In the genomic region with DNA sequence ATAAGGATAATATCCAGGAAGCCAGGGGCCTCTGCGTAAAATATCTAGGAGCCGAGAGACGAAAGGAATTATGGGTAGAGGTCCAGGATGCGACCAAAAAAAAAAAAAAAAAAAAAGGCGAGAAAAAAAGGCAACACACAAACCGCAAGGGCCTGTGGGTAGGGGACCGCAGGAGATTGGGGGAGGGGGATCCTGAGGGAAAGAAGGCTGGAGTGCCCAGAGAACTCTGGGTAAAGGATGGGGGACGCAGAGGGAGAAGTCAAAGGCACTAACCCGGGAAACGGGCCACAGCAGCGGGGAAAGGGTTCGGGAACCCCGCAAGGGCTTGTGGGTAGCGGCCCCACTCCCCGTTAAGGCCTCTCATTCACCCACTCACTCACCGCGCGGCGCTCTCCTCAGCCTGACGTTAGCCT, we compare ENCODE assay signal across 8 mouse cellular contexts. TPM values are rescaled to one million over a fixed set of nuclear protein-coding genes. Genes with fewer than 3 reads are reported as not detected.
DNase-seq lines count a peak whose midpoint lies in the region; ATAC-seq and TF ChIP-seq lines count a peak whose summit lies in the region.

No protein-coding gene starts in this region.

- no peak for TF ChIP-seq EP300 in heart, adult 2 months (IDR thresholded peaks at IDR 0.05; ENCODE audit: insufficient read depth, low read depth, low read length)

- TF ChIP-seq POLR2A in heart, adult 2 months (IDR thresholded peaks at IDR 0.05; ENCODE audit: insufficient read depth, low read depth, low read length), result no peak

- peak overlapping the region; percentile 94 for H3K27ac ChIP-seq in heart, adult 2 months
- H3K27ac ChIP-seq in brown adipose tissue, adult 24 weeks (replicated peaks; ENCODE audit: low read depth, low read length), result peak overlapping the region; percentile 48
- H3K27ac ChIP-seq in hindbrain, embryonic 12.5 days, result peak overlapping the region; percentile 99

- H3K4me1 ChIP-seq in heart, adult 2 months (ENCODE audit: control insufficient read depth, insufficient read depth, low read length), result peaks cover 7% of the 10 kb centered on the region
- H3K4me1 ChIP-seq in brown adipose tissue, adult 24 weeks (ENCODE audit: control insufficient read depth, insufficient read depth, insufficient read length, low read length), result peaks cover 8% of the 10 kb centered on the region; the same call in 1 of the 2 replicates
- H3K4me1 ChIP-seq in hindbrain, embryonic 12.5 days, result peaks cover 19% of the 10 kb centered on the region

- peak overlapping the region; percentile 74 for H3K9ac ChIP-seq in heart, adult 2 months (ENCODE audit: low read depth, low read length)
- peak overlapping the region; percentile 93 for H3K9ac ChIP-seq in hindbrain, embryonic 12.5 days

- no peak for DNase-seq in heart, adult 2 months
- DNase-seq in heart, adult 18-20 months, result no peak
- peak; percentile 79 for DNase-seq in 3T3-L1 (ENCODE audit: low read depth, low spot score)
- peak; percentile 84 for DNase-seq in mesoderm, embryonic 11.5 days (ENCODE audit: low read depth, low spot score)
- DNase-seq in frontal cortex, adult 2 months (ENCODE audit: extremely low spot score in 1 of 2, low spot score in 1 of 2), result no peak
- no peak for DNase-seq in adrenal gland, postnatal 25 days

- intact Hi-C loops in heart, adult 2 months (cut with DNase I), result loop anchor here (5.0 kb wide), 1 partner anchor 93 kb away; no protein-coding TSS in a partner anchor

- ATAC-seq in hindbrain, embryonic 12.5 days (ENCODE audit: low FRiP score), result peak; percentile 82

- peak overlapping the region; percentile 84 for H3K4me2 ChIP-seq in hindbrain, embryonic 12.5 days (replicated peaks)

- peaks cover 8% of the 10 kb centered on the region for H3K79me2 ChIP-seq in heart, adult 2 months (replicated peaks; ENCODE audit: control insufficient read depth, insufficient read depth, low read length)

- no peak for TF ChIP-seq CTCF in heart, adult 2 months (IDR thresholded peaks at IDR 0.05)

- 0% methylated on average over 19 of the region's 20 CpGs for WGBS in heart, adult 2 months
- WGBS in hindbrain, embryonic 12.5 days, result 3% methylated on average over 19 of the region's 20 CpGs

- H3K27me3 ChIP-seq in heart, adult 2 months (ENCODE audit: control insufficient read depth, insufficient read depth, low read length), result no peaks in the 10 kb centered on the region
- no peaks in the 10 kb centered on the region for H3K27me3 ChIP-seq in hindbrain, embryonic 12.5 days

- H3K9me3 ChIP-seq in hindbrain, embryonic 12.5 days (replicated peaks), result no peaks in the 10 kb centered on the region

- peaks cover 21% of the 10 kb centered on the region for H3K36me3 ChIP-seq in heart, adult 2 months (ENCODE audit: control insufficient read depth, insufficient read depth, low read length)
- peaks cover 24% of the 10 kb centered on the region for H3K36me3 ChIP-seq in hindbrain, embryonic 12.5 days

- peak overlapping the region; percentile 88 for H3K4me3 ChIP-seq in heart, adult 2 months
- H3K4me3 ChIP-seq in brown adipose tissue, adult 24 weeks (ENCODE audit: insufficient read depth, low read depth, low read length), result peak overlapping the region; percentile 72
- peak overlapping the region; percentile 86 for H3K4me3 ChIP-seq in hindbrain, embryonic 12.5 days

RNA-seq across cellular contexts. Expression of gene Snrnp70, which starts 0.4 kb away (rescaled TPM):
- 10 to 100 TPM; 85.0 to 99.5 TPM for total RNA-seq in heart, adult 2 months (2021)
- 117 and 151 TPM in 2 replicates for polyA plus RNA-seq in heart, adult 2 months (2012; rRNA removed)
- 10 to 100 TPM; 81.1 to 85.7 TPM for total RNA-seq in heart, adult 18-20 months (2021)
- polyA plus RNA-seq in brown adipose tissue, adult 24 weeks (2012; ENCODE audit: insufficient read depth, insufficient read length, missing spikeins), result 69.0 and 82.7 TPM in 2 replicates
- polyA plus RNA-seq in hindbrain, embryonic 12.5 days (2016; fragmentation: Nextera tagmentation; extraction: Ambion mirVana), result 285 and 300 TPM in 2 replicates
- polyA plus RNA-seq in frontal cortex, adult 2 months (2012; rRNA removed), result 854 and 909 TPM in 2 replicates
- total RNA-seq in adrenal gland, postnatal 25 days (2021), result 361 and 425 TPM in 2 replicates

RNA-seq across cellular contexts. Expression of gene Kcna7, which starts 10.3 kb away (rescaled TPM):
- total RNA-seq in heart, adult 2 months (2021), result 1 to 10 TPM; 5.9 to 6.0 TPM
- 6.7 and 7.6 TPM in 2 replicates for polyA plus RNA-seq in heart, adult 2 months (2012; rRNA removed)
- total RNA-seq in heart, adult 18-20 months (2021), result 1 to 10 TPM; 6.1 to 7.4 TPM
- 1.0 TPM in 1 of 2 replicates, not detected in the other for polyA plus RNA-seq in brown adipose tissue, adult 24 weeks (2012; ENCODE audit: insufficient read depth, insufficient read length, missing spikeins)
- not detected in 2 replicates for polyA plus RNA-seq in hindbrain, embryonic 12.5 days (2016; fragmentation: Nextera tagmentation; extraction: Ambion mirVana)
- 0.06 TPM in 1 of 2 replicates, not detected in the other for polyA plus RNA-seq in frontal cortex, adult 2 months (2012; rRNA removed)
- total RNA-seq in adrenal gland, postnatal 25 days (2021), result not detected in 2 replicates

RNA-seq across cellular contexts. Expression of gene Ntf5, which starts 18.4 kb away (rescaled TPM):
- total RNA-seq in heart, adult 2 months (2021), result under 1 TPM; 0.11 to 0.50 TPM
- polyA plus RNA-seq in heart, adult 2 months (2012; rRNA removed), result 0.32 and 0.43 TPM in 2 replicates
- total RNA-seq in heart, adult 18-20 months (2021), result under 1 TPM; 0.25 to 0.28 TPM
- not detected in 2 replicates for polyA plus RNA-seq in brown adipose tissue, adult 24 weeks (2012; ENCODE audit: insufficient read depth, insufficient read length, missing spikeins)
- 1.2 and 1.3 TPM in 2 replicates for polyA plus RNA-seq in hindbrain, embryonic 12.5 days (2016; fragmentation: Nextera tagmentation; extraction: Ambion mirVana)
- polyA plus RNA-seq in frontal cortex, adult 2 months (2012; rRNA removed), result 0.12 and 0.23 TPM in 2 replicates
- total RNA-seq in adrenal gland, postnatal 25 days (2021), result not detected in 2 replicates

RNA-seq across cellular contexts. Expression of gene Lin7b, which starts 24.8 kb away (rescaled TPM):
- total RNA-seq in heart, adult 2 months (2021), result 1 to 10 TPM; 1.0 to 1.6 TPM
- 2.3 and 3.4 TPM in 2 replicates for polyA plus RNA-seq in heart, adult 2 months (2012; rRNA removed)
- 1 to 10 TPM; 1.7 to 2.3 TPM for total RNA-seq in heart, adult 18-20 months (2021)
- not detected in 2 replicates for polyA plus RNA-seq in brown adipose tissue, adult 24 weeks (2012; ENCODE audit: insufficient read depth, insufficient read length, missing spikeins)
- 2.9 and 3.8 TPM in 2 replicates for polyA plus RNA-seq in hindbrain, embryonic 12.5 days (2016; fragmentation: Nextera tagmentation; extraction: Ambion mirVana)
- polyA plus RNA-seq in frontal cortex, adult 2 months (2012; rRNA removed), result 241 and 267 TPM in 2 replicates
- total RNA-seq in adrenal gland, postnatal 25 days (2021), result 8.7 TPM in 1 of 2 replicates, not detected in the other

RNA-seq across cellular contexts. Expression of gene Lhb, which starts 25.5 kb away (rescaled TPM):
- total RNA-seq in heart, adult 2 months (2021), result not detected
- polyA plus RNA-seq in heart, adult 2 months (2012; rRNA removed), result 0.84 TPM in 1 of 2 replicates, not detected in the other
- total RNA-seq in heart, adult 18-20 months (2021), result not detected
- not detected in 2 replicates for polyA plus RNA-seq in brown adipose tissue, adult 24 weeks (2012; ENCODE audit: insufficient read depth, insufficient read length, missing spikeins)
- polyA plus RNA-seq in hindbrain, embryonic 12.5 days (2016; fragmentation: Nextera tagmentation; extraction: Ambion mirVana), result 1.0 and 1.6 TPM in 2 replicates
- polyA plus RNA-seq in frontal cortex, adult 2 months (2012; rRNA removed), result not detected in 2 replicates
- not detected in 2 replicates for total RNA-seq in adrenal gland, postnatal 25 days (2021)

Comparison
In these comparisons a context has a peak if more than half of its experiments do, and no peak if none do; other contexts are left out.
1. DNase-seq: peak in 3T3-L1 (single experiment) and mesoderm, embryonic 11.5 days (single experiment); none in heart, adult 2 months (0 of 2), heart, adult 18-20 months (0 of 2), frontal cortex, adult 2 months (0 of 2) and adrenal gland, postnatal 25 days (single experiment).
2. H3K27ac ChIP-seq: peak in every context shown above with its lines; median percentile 99 in hindbrain, embryonic 12.5 days; 94 in heart, adult 2 months; 48 in brown adipose tissue, adult 24 weeks.
3. Peak in every context shown above with its lines, with median percentiles within 50 percentile points of each other: H3K4me3 ChIP-seq.